Mouse (Mus musculus): ENCODE data around the gene Camsap2. TPM values are rescaled to one million over a fixed set of nuclear protein-coding genes. Genes with fewer than 3 reads are reported as not detected.

The Camsap2 gene
- polyA plus RNA-seq, 1 experiment from 2014 or later: 8.9 TPM

GRCm38 (mm10) chr1:136348137-136348536 lies 2.2 kb upstream of the Camsap2 start:
- ATAC-seq (ENCODE audit: low FRiP score, low TSS enrichment) (no peak), DNase-seq (ENCODE audit: low spot score) (no peak)
- Histone ChIP-seq H3K27me3 (ENCODE audit: control insufficient read depth, insufficient read depth, low read length) (no peaks in the 10 kb centered on the region), H3K27ac (replicated peaks) (no peak overlapping the region), H3K9me3 (ENCODE audit: control insufficient read depth, low read length) (no peaks in the 10 kb centered on the region), H3K36me3 (ENCODE audit: control insufficient read depth, insufficient read depth, low read length) (no peaks in the 10 kb centered on the region), H3K4me2 (replicated peaks; ENCODE audit: low read depth) (no peak overlapping the region), H3K4me1 (replicated peaks; ENCODE audit: control insufficient read depth, insufficient read depth) (no peaks in the 10 kb centered on the region), H3K9ac (ENCODE audit: low read length) (no peak overlapping the region), H3K4me3 (ENCODE audit: low read depth, low read length) (no peak overlapping the region)
- WGBS: 72% methylated on average over 5 of the region's 5 CpGs
- no peak for TF ChIP-seq EP300 (optimal IDR thresholded peaks at IDR 0.05)
- no peak for TF ChIP-seq CTCF (IDR thresholded peaks at IDR 0.05; ENCODE audit: low read depth)

GRCm38 (mm10) chr1:136347140-136347539 lies 1.2 kb upstream of the Camsap2 start:
- no peak overlapping the region for H3K4me2 ChIP-seq (replicated peaks; ENCODE audit: low read depth)
- no peaks in the 10 kb centered on the region for H3K9me3 ChIP-seq (ENCODE audit: control insufficient read depth, low read length)
- H3K36me3 ChIP-seq (ENCODE audit: control insufficient read depth, insufficient read depth, low read length): no peaks in the 10 kb centered on the region
- H3K4me3 ChIP-seq (ENCODE audit: low read depth, low read length): no peak overlapping the region
- H3K27me3 ChIP-seq (ENCODE audit: control insufficient read depth, insufficient read depth, low read length): no peaks in the 10 kb centered on the region
- H3K9ac ChIP-seq (ENCODE audit: low read length): no peak overlapping the region
- ATAC-seq (ENCODE audit: low FRiP score, low TSS enrichment): no peak
- H3K27ac ChIP-seq (replicated peaks): no peak overlapping the region
- no peak for TF ChIP-seq EP300 (optimal IDR thresholded peaks at IDR 0.05)
- TF ChIP-seq CTCF (IDR thresholded peaks at IDR 0.05; ENCODE audit: low read depth): no peak
- DNase-seq (ENCODE audit: low spot score): no peak
- WGBS: 62% methylated on average over 4 of the region's 4 CpGs
- H3K4me1 ChIP-seq (replicated peaks; ENCODE audit: control insufficient read depth, insufficient read depth): no peaks in the 10 kb centered on the region

- ATAC-seq (ENCODE audit: low FRiP score, low TSS enrichment): peak; percentile 7; the same call in 1 of the 2 replicates
- WGBS: 2% methylated on average over 12 of the region's 12 CpGs
- DNase-seq (ENCODE audit: low spot score): no peak
Observed at GRCm38 (mm10) chr1:136346373-136347035, 600 bp upstream of the Camsap2 start.

GRCm38 (mm10) chr1:136344768-136345453 lies 993 bp downstream of the Camsap2 start:
- Histone ChIP-seq H3K4me1 (replicated peaks; ENCODE audit: control insufficient read depth, insufficient read depth) (no peaks in the 10 kb centered on the region), H3K9me3 (ENCODE audit: control insufficient read depth, low read length) (no peaks in the 10 kb centered on the region), H3K4me2 (replicated peaks; ENCODE audit: low read depth) (peak overlapping the region; percentile 73), H3K4me3 (ENCODE audit: low read depth, low read length) (peak overlapping the region; percentile 96), H3K9ac (ENCODE audit: low read length) (peak overlapping the region; percentile 90), H3K36me3 (ENCODE audit: control insufficient read depth, insufficient read depth, low read length) (no peaks in the 10 kb centered on the region), H3K27me3 (ENCODE audit: control insufficient read depth, insufficient read depth, low read length) (no peaks in the 10 kb centered on the region), H3K27ac (replicated peaks) (peak overlapping the region; percentile 99)
- no peak for TF ChIP-seq EP300 (optimal IDR thresholded peaks at IDR 0.05)
- no peak for TF ChIP-seq CTCF (IDR thresholded peaks at IDR 0.05; ENCODE audit: low read depth)
- DNase-seq (ENCODE audit: low spot score) (no peak), ATAC-seq (ENCODE audit: low FRiP score, low TSS enrichment) (peak; percentile 7; the same call in 1 of the 2 replicates)
- WGBS: under 1% methylated on average over 22 of the region's 22 CpGs

More at GRCm38 (mm10) chr1:136346373-136347035, 600 bp upstream of the Camsap2 start:
- Histone ChIP-seq H3K4me2 (replicated peaks; ENCODE audit: low read depth) (peak overlapping the region; percentile 73), H3K9me3 (ENCODE audit: control insufficient read depth, low read length) (no peaks in the 10 kb centered on the region), H3K4me1 (replicated peaks; ENCODE audit: control insufficient read depth, insufficient read depth) (no peaks in the 10 kb centered on the region), H3K9ac (ENCODE audit: low read length) (peak overlapping the region; percentile 90), H3K36me3 (ENCODE audit: control insufficient read depth, insufficient read depth, low read length) (no peaks in the 10 kb centered on the region), H3K27me3 (ENCODE audit: control insufficient read depth, insufficient read depth, low read length) (no peaks in the 10 kb centered on the region), H3K27ac (replicated peaks) (peak overlapping the region; percentile 99), H3K4me3 (ENCODE audit: low read depth, low read length) (peak overlapping the region; percentile 96)
- TF ChIP-seq CTCF (IDR thresholded peaks at IDR 0.05; ENCODE audit: low read depth): no peak
- TF ChIP-seq EP300 (optimal IDR thresholded peaks at IDR 0.05): no peak

- Histone ChIP-seq H3K4me2 (replicated peaks; ENCODE audit: low read depth) (peak overlapping the region; percentile 73), H3K36me3 (ENCODE audit: control insufficient read depth, insufficient read depth, low read length) (no peaks in the 10 kb centered on the region), H3K4me3 (ENCODE audit: low read depth, low read length) (peak overlapping the region; percentile 96), H3K27me3 (ENCODE audit: control insufficient read depth, insufficient read depth, low read length) (no peaks in the 10 kb centered on the region), H3K9ac (ENCODE audit: low read length) (peak overlapping the region; percentile 50; the same call in 1 of the 2 replicates), H3K4me1 (replicated peaks; ENCODE audit: control insufficient read depth, insufficient read depth) (no peaks in the 10 kb centered on the region), H3K9me3 (ENCODE audit: control insufficient read depth, low read length) (no peaks in the 10 kb centered on the region), H3K27ac (replicated peaks) (peak overlapping the region; percentile 9; the same call in 1 of the 2 replicates)
- TF ChIP-seq EP300 (optimal IDR thresholded peaks at IDR 0.05) (no peak), CTCF (IDR thresholded peaks at IDR 0.05; ENCODE audit: low read depth) (no peak)
- WGBS: 7% methylated on average over 1 of the region's 1 CpGs
- no peak for ATAC-seq (ENCODE audit: low FRiP score, low TSS enrichment)
- DNase-seq (ENCODE audit: low spot score): no peak
Observed at GRCm38 (mm10) chr1:136344281-136344680, 1.6 kb downstream of the Camsap2 start.

GRCm38 (mm10) chr1:136343727-136344126 lies 2.2 kb downstream of the Camsap2 start:
- ATAC-seq (ENCODE audit: low FRiP score, low TSS enrichment) (no peak), DNase-seq (ENCODE audit: low spot score) (no peak)
- no peaks in the 10 kb centered on the region for H3K36me3 ChIP-seq (ENCODE audit: control insufficient read depth, insufficient read depth, low read length)
- H3K9ac ChIP-seq (ENCODE audit: low read length): peak overlapping the region; percentile 60
- H3K4me3 ChIP-seq (ENCODE audit: low read depth, low read length): peak overlapping the region; percentile 96
- no peaks in the 10 kb centered on the region for H3K27me3 ChIP-seq (ENCODE audit: control insufficient read depth, insufficient read depth, low read length)
- TF ChIP-seq EP300 (optimal IDR thresholded peaks at IDR 0.05) (no peak), CTCF (IDR thresholded peaks at IDR 0.05; ENCODE audit: low read depth) (no peak)
- WGBS: 19% methylated on average over 7 of the region's 7 CpGs
- H3K4me2 ChIP-seq (replicated peaks; ENCODE audit: low read depth): peak overlapping the region; percentile 73
- no peaks in the 10 kb centered on the region for H3K4me1 ChIP-seq (replicated peaks; ENCODE audit: control insufficient read depth, insufficient read depth)
- H3K9me3 ChIP-seq (ENCODE audit: control insufficient read depth, low read length): no peaks in the 10 kb centered on the region
- peak overlapping the region; percentile 46 for H3K27ac ChIP-seq (replicated peaks)
